Mouse (Mus musculus) limb, embryonic 15.5 days (tissue): ENCODE measurements around the gene Adamts1. TPM values are rescaled to one million over a fixed set of nuclear protein-coding genes. Genes with fewer than 3 reads are reported as not detected.

ENCODE experiments used
- ATAC-seq: fragments of 200-750 bp; cut with Nextera tagmentation; 2 replicates; pipeline ENCODE4 v1.8.0; 2017; ENCODE audit warnings: low read depth, moderate TSS enrichment; ENCODE audit not compliant: insufficient number of reproducible peaks, low FRiP score, low TSS enrichment
- H3K27ac ChIP-seq: fragments of 300-500 bp; sonication (generic); 2 replicates; pipeline ENCODE4 v1.5.1; 2015; ENCODE audit warnings: moderate library complexity, mild to moderate bottlenecking, inconsistent platforms
- H3K27me3 ChIP-seq: fragments of 300-500 bp; sonication (generic); 2 replicates; pipeline ENCODE4 v1.6.1; 2015; ENCODE audit warnings: inconsistent platforms
- H3K36me3 ChIP-seq: fragments of 300-500 bp; sonication (generic); 2 replicates; pipeline ENCODE4 v1.6.1; 2015; ENCODE audit warnings: inconsistent platforms
- H3K4me1 ChIP-seq: fragments of 300-500 bp; sonication (generic); 2 replicates; pipeline ENCODE4 v1.6.1; 2015; ENCODE audit warnings: inconsistent platforms
- H3K4me2 ChIP-seq: fragments of 300-500 bp; sonication (generic); 2 replicates; pipeline ENCODE4 v1.6.1; 2015; ENCODE audit warnings: mild to moderate bottlenecking, inconsistent platforms
- H3K4me3 ChIP-seq: fragments of 300-500 bp; sonication (generic); 2 replicates; pipeline ENCODE4 v1.5.1; 2015; ENCODE audit warnings: mild to moderate bottlenecking, inconsistent platforms
- H3K9ac ChIP-seq: fragments of 300-500 bp; sonication (generic); 2 replicates; pipeline ENCODE4 v1.6.1; 2015; ENCODE audit warnings: inconsistent platforms
- H3K9me3 ChIP-seq: fragments of 300-500 bp; sonication (generic); 2 replicates; pipeline ENCODE4 v1.6.1; 2016; ENCODE audit warnings: inconsistent platforms
- WGBS: fragments of 180-500 bp; shearing (Covaris S2); methylation state at CpG from one replicate; pipeline ENCODE4 v1.1.7; 2015; 5-methylcytosine and 5-hydroxymethylcytosine counted together
- polyA plus RNA-seq: library from polyadenylated mRNA; unstranded; fragments of >200 nt; fragmentation: Nextera tagmentation; extraction: Ambion mirVana; gene quantifications from 2 replicates; pipeline ENCODE4 v1.2.1, GENCODE M21; 2015

Gene Adamts1
- 47.3 and 49.5 TPM in 2 replicates for polyA plus RNA-seq

GRCm38 (mm10) chr16:85802954-85803353 lies at the start of gene Adamts1:
Gene Adamts1, minus strand, starts transcription at chr16:85803113.
- Histone ChIP-seq H3K4me3 (peak within 1 kb of the TSS; percentile 69), H3K9ac (peak within 1 kb of the TSS; percentile 78), H3K4me2 (peak within 1 kb of the TSS; percentile 92), H3K36me3 (peaks cover 16% of the 10 kb centered on the region), H3K4me1 (peaks cover 24% of the 10 kb centered on the region), H3K27ac (peak within 1 kb of the TSS; percentile 95), H3K27me3 (no peaks in the 10 kb centered on the region), H3K9me3 (no peaks in the 10 kb centered on the region)
- ATAC-seq: peak; percentile 87
- under 1% methylated on average over 26 of the region's 26 CpGs for WGBS

- whole genome bisulfite sequencing: 66% methylated on average over 3 of the region's 3 CpGs
- Histone ChIP-seq H3K36me3 (no peaks in the 10 kb centered on the region), H3K4me1 (no peaks in the 10 kb centered on the region), H3K9me3 (no peaks in the 10 kb centered on the region), H3K27ac (no peak overlapping the region), H3K4me3 (no peak overlapping the region), H3K4me2 (no peak overlapping the region), H3K9ac (no peak overlapping the region), H3K27me3 (no peaks in the 10 kb centered on the region)
- ATAC-seq: no peak
Observed at GRCm38 (mm10) chr16:85827066-85827465, 24.2 kb upstream of the Adamts1 start.

GRCm38 (mm10) chr16:85822330-85822916 lies 19.5 kb upstream of the Adamts1 start:
- Histone ChIP-seq H3K36me3 (no peaks in the 10 kb centered on the region), H3K4me2 (no peak overlapping the region), H3K27me3 (no peaks in the 10 kb centered on the region), H3K4me3 (no peak overlapping the region), H3K9me3 (no peaks in the 10 kb centered on the region), H3K4me1 (no peaks in the 10 kb centered on the region), H3K9ac (no peak overlapping the region), H3K27ac (no peak overlapping the region)
- 72% methylated on average over 5 of the region's 5 CpGs for whole genome bisulfite sequencing
- ATAC-seq: no peak

DNA sequence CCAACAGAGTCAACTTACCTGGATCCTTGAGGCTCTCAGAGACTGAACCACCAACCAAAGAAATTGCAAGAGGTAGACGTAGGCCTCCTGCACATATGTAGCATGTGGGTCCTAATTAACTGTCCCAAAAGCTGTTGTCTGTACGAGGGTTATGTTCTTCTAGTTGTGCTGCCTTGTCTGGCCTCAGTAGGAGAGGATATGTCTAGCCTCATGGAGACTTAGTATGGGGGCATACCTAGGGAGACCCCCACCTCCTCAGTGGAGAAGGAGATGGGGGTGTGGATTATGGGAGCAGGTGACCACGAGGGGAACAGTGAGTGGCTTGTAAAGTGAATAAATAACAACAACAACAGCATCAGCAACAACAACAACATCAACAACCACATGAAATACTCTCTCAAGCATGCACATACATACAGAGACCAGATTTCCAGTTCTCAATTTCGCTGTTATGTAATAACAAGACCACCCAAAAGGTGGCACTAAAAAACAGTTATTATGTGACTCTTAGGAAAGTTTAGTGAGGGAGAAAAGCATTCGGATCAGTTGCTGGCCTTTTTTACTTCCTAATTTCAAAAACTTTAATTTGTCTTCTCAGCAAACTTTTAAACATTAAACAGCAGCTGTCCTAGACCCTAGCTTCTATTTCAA lies 17.0 kb upstream of the Adamts1 start:
- Histone ChIP-seq H3K9ac (no peak overlapping the region), H3K4me1 (no peaks in the 10 kb centered on the region), H3K27ac (no peak overlapping the region), H3K36me3 (no peaks in the 10 kb centered on the region), H3K4me3 (no peak overlapping the region), H3K4me2 (no peak overlapping the region), H3K9me3 (no peaks in the 10 kb centered on the region), H3K27me3 (no peaks in the 10 kb centered on the region)
- 48% methylated on average over 5 of the region's 5 CpGs for WGBS
- no peak for ATAC-seq

- no peaks in the 10 kb centered on the region for H3K9me3 ChIP-seq
- no peaks in the 10 kb centered on the region for H3K36me3 ChIP-seq
- H3K27ac ChIP-seq: no peak overlapping the region
- H3K4me3 ChIP-seq: no peak overlapping the region
- H3K27me3 ChIP-seq: no peaks in the 10 kb centered on the region
- no peak overlapping the region for H3K9ac ChIP-seq
- no peak overlapping the region for H3K4me2 ChIP-seq
- 82% methylated on average over 2 of the region's 2 CpGs for WGBS
- H3K4me1 ChIP-seq: no peaks in the 10 kb centered on the region
- no peak for ATAC-seq
Observed at GRCm38 (mm10) chr16:85814116-85814515, 11.2 kb upstream of the Adamts1 start.

DNA sequence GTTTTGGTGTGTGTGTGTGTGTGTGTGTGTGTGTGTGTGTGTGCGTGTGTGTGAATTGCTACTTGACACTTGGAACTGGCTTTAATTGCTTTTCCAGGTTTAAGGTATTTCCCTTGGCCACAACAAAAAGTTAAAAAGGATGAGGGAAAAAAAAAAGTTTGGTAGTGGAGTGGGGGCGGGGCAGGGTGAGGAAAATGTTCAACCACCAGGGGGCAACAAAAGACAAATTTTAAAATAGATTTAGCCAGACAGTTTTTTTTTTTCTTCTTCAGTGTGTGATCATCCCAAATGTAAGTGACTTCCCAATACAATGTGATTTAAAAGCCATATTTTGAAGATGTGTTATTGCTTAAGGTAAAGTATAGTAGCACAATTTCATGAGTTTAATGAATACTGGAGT lies 4.7 kb upstream of the Adamts1 start:
- WGBS: 4% methylated on average over 2 of the region's 2 CpGs
- Histone ChIP-seq H3K4me3 (no peak overlapping the region), H3K4me2 (no peak overlapping the region), H3K9ac (no peak overlapping the region), H3K4me1 (peaks cover 14% of the 10 kb centered on the region; the same call in 1 of the 2 replicates), H3K27me3 (no peaks in the 10 kb centered on the region), H3K9me3 (no peaks in the 10 kb centered on the region), H3K27ac (0 out of 2 replicates have a peak overlapping the region, but pooled peaks have one; percentile 38), H3K36me3 (no peaks in the 10 kb centered on the region)
- ATAC-seq: no peak

- no peak overlapping the region for H3K4me3 ChIP-seq
- peaks cover 14% of the 10 kb centered on the region; the same call in 1 of the 2 replicates for H3K4me1 ChIP-seq
- H3K27me3 ChIP-seq: no peaks in the 10 kb centered on the region
- no peaks in the 10 kb centered on the region for H3K36me3 ChIP-seq
- H3K9me3 ChIP-seq: no peaks in the 10 kb centered on the region
- H3K9ac ChIP-seq: no peak overlapping the region
- H3K27ac ChIP-seq: no peak overlapping the region
- H3K4me2 ChIP-seq: no peak overlapping the region
- WGBS: 17% methylated on average over 3 of the region's 3 CpGs
- ATAC-seq: no peak
Observed at GRCm38 (mm10) chr16:85807072-85807471, 4.2 kb upstream of the Adamts1 start.

DNA sequence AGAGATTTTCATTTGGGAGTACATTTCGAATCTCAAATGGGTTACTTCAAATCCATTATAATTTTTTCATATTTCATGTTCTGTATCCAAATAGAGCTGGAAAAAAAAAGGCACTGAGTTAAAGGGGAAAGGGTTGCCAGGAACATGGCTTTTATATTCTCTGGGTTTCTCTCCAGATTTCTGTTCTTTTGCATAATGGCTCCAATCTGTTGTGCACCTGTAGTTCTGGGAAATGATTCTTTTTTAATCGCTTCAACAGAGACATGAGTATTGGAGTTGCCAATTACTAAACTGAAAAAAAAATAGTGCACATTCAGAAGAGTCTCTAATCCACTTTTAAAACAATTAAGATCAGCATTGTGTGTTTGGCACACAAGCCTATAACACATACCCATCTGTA lies 2.7 kb upstream of the Adamts1 start:
- peak overlapping the region; percentile 22; the same call in 1 of the 2 replicates for H3K27ac ChIP-seq
- ATAC-seq: no peak
- no peak overlapping the region for H3K4me3 ChIP-seq
- H3K27me3 ChIP-seq: no peaks in the 10 kb centered on the region
- 38% methylated on average over 2 of the region's 2 CpGs for WGBS
- no peak overlapping the region for H3K9ac ChIP-seq
- H3K4me2 ChIP-seq: no peak overlapping the region
- no peaks in the 10 kb centered on the region for H3K9me3 ChIP-seq
- no peaks in the 10 kb centered on the region for H3K36me3 ChIP-seq
- H3K4me1 ChIP-seq: peaks cover 17% of the 10 kb centered on the region; the same call in 1 of the 2 replicates

DNA sequence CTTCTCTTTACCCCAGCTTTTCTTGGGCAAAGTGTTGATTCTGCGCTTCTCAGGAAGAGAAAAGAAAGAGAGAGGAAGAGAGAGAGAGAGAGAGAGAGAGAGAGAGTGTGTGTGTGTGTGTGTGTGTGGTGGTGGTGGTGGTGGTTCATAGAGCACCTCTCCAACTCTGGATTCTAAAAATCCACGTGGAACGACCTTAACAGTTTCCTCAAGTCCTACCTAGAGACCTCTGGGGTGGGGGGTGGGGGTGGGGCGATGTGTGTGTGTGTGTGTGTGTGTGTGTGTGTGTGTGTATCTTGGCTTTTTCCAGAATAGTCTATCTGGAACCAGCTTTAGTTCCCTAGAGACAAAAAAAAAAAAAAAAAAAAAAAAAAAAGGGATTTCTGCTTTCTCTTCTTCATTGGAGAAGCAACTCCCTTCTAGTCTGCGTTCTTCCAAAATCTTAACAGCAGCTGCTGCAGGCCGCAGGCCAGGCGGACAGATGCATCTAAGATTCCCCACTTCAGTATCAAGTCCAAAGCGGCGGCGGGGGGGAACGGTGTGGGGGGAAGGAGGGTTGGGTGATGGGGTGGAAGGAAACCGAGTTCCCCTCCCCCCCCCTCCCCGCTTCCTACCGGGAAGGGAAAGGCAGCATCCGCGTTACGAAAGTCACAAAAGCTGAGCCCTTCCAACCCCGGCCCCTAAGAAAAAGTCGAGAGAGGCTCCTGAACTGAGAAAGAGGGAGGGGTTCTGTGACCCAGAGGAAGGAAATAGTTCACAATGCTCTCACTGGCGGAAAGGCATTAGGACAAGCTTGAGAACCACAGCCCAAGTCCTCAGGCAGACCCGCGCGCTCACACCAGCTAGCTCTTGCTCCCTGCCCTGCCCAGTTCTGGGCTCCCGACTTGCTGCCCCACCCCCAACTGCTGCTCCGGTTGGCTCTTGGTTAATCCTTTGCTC lies 969 bp upstream of the Adamts1 start:
- under 1% methylated on average over 21 of the region's 25 CpGs for WGBS
- peak overlapping the region; percentile 92 for H3K4me2 ChIP-seq
- ATAC-seq: no peak
- H3K4me3 ChIP-seq: peak overlapping the region; percentile 69
- H3K9me3 ChIP-seq: no peaks in the 10 kb centered on the region
- H3K36me3 ChIP-seq: peaks cover 7% of the 10 kb centered on the region
- peaks cover 26% of the 10 kb centered on the region for H3K4me1 ChIP-seq
- H3K9ac ChIP-seq: peak overlapping the region; percentile 78
- H3K27ac ChIP-seq: peak overlapping the region; percentile 95
- H3K27me3 ChIP-seq: no peaks in the 10 kb centered on the region

GRCm38 (mm10) chr16:85801971-85802811 lies 722 bp downstream of the Adamts1 start:
- peak overlapping the region; percentile 78 for H3K9ac ChIP-seq
- under 1% methylated on average over 67 of the region's 67 CpGs for WGBS
- H3K4me1 ChIP-seq: peaks cover 25% of the 10 kb centered on the region
- peak overlapping the region; percentile 95 for H3K27ac ChIP-seq
- H3K36me3 ChIP-seq: peaks cover 24% of the 10 kb centered on the region
- no peaks in the 10 kb centered on the region for H3K9me3 ChIP-seq
- no peak for ATAC-seq
- H3K27me3 ChIP-seq: no peaks in the 10 kb centered on the region
- H3K4me2 ChIP-seq: peak overlapping the region; percentile 92
- H3K4me3 ChIP-seq: peak overlapping the region; percentile 69

- H3K9me3 ChIP-seq: no peaks in the 10 kb centered on the region
- H3K4me3 ChIP-seq: peak overlapping the region; percentile 69
- H3K4me2 ChIP-seq: peak overlapping the region; percentile 92
- H3K4me1 ChIP-seq: peaks cover 25% of the 10 kb centered on the region
- no peaks in the 10 kb centered on the region for H3K27me3 ChIP-seq
- H3K9ac ChIP-seq: peak overlapping the region; percentile 78
- H3K27ac ChIP-seq: peak overlapping the region; percentile 95
- peaks cover 33% of the 10 kb centered on the region for H3K36me3 ChIP-seq
- ATAC-seq: peak; percentile 77
- under 1% methylated on average over 23 of the region's 23 CpGs for WGBS
Observed at GRCm38 (mm10) chr16:85801252-85801651, 1.7 kb downstream of the Adamts1 start.
